Mouse (Mus musculus): ENCODE measurements around the gene Znhit2. TPM values are rescaled to one million over a fixed set of nuclear protein-coding genes. Genes with fewer than 3 reads are reported as not detected.

Znhit2 gene
- 10 to 100 TPM; 39.4 to 41.7 TPM for total RNA-seq (2021)
- long read RNA-seq, experiment 1, transcript Znhit2-201 (1 exons, 1,281 nt) = major isoform, 56 of 56 reads
- long read RNA-seq, experiment 1, partial matches to known transcripts = 0 of 56 reads
- long read RNA-seq, experiment 1, other reads (novel, unspliced or antisense) = 0 of 56 reads
- long read RNA-seq, experiment 2, transcript Znhit2-201 (1 exons, 1,281 nt) = major isoform, 48 of 48 reads
- long read RNA-seq, experiment 2, partial matches to known transcripts = 0 of 48 reads
- long read RNA-seq, experiment 2, other reads (novel, unspliced or antisense) = 0 of 48 reads

DNA sequence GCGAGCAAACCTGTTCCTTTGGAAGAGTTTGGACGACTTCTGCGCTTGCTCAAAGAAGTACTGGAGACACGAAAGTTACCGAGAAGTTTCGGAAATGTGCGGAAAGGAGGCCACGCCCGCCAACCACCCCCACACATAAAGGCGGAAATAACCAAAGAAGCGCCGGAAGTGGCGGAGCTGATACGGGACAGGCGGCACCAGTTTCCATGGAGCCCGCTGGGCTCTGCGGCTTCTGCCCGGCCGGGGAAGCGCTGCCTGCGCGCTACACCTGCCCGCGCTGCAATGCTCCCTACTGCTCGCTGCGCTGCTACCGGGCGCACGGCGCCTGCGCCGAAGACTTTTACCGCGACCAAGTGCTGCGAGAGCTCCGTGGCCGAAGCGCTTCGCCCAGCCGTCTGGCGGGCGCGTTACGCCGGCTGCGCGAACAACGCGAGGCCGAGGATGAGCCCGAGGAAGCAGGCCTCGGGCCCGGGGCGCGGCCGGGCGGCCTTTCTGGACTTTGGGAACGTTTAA lies at the start of gene Znhit2:
Gene Znhit2 (plus strand): TSS at position 172 of the 513 bp plus-strand sequence.
- peak; percentile 95 to 96 for DNase-seq (ENCODE audit: low spot score in 2 of 2)
- intact Hi-C loops (cut with DNase I) = no loop called here

DNA sequence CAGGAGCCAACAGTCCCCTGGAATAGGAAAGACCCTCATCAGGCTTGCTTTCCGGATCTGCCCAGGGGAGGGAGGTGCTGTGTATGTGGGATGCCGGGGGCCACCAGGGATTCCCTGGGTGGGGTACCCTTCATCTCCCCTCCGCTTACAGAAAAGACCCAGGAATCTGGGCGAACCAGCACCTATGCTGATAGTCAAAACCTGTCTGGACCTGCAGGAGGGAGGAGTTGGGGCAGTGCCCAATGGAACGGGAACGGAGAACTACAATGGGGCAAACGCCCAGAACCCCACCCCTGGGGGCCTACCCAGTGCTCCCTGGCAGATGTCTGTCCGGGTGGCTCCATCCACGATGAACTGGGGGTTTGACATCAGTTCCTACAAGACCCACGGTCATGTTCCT lies 47.3 kb upstream of the Znhit2 start:
- DNase-seq (ENCODE audit: low spot score in 2 of 2) = no peak
- intact Hi-C loops (cut with DNase I) = no loop called here

DNA sequence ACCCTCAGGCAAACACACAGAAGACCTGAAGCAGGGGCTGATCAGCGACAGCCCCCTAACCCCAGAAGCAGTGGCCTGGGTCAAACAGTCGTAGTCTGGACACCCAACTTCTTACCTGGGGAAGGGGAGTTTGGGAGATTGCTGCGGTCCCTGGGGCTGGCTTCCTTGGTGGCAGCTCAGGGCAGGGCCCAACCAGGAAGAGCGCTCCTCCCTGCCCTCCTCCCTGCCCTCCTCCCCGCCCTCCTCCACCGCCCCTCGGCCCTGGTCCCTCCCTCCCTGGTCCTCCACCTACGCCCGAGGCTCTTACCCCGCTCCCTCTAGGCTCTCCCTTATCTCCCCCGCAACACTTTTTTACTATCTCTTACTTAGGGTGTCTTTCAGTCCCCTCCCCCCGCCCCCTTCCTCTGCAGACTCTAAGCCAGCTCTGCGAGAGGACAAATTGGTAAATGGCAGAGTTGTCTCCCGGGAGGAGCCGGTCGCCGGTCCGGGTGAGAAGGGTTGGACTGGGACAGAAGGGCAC lies 45.9 kb upstream of the Znhit2 start:
- intact Hi-C loops (cut with DNase I) = loop anchor here (5.0 kb wide), 1 partner anchor 93 kb away; the partner anchor contains the start of gene Cdc42ep2
- no peak for DNase-seq (ENCODE audit: low spot score in 2 of 2)

DNA sequence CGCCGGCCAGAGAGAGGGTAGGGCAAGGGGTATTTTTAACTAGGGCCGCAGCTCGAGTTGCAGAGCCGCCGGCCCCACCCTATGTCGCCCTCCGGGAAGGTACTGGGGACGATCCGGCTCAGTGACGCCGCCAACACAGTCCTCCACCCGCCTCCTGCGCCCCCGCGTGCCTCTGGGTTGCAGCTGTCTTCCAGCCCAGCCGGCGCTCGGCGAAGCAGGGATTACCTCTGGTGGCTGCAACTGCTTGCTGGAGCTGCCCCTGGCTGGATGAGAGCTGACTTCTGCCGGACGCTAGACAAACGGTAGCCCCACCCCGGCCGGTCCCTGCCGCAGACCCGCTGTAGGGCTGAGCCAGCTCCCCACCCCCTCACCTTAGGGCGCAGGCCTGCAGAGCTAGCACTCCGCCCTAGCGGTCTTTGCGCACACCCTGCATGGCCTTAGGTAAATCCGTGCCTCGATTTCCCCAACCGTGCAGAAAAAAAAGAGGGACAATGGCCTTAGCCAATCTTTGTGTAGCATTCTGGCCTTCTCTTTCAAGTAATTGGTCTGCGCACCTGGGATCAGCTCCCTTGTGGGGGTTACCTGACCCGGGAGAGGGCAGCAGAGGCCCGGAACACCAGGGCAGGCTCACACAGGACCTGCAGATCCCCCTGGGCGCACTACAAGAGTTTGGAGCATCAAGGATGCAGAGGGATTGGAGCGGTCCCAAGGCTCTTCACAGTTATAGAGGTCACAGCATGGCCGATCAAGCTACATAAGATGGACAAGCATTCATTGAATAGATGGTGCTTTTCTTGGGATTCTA lies 45.3 kb upstream of the Znhit2 start, which contains the start of gene Capn1:
Gene Capn1 (minus strand): TSS at position 387 of the 805 bp plus-strand sequence.
- peak; percentile 52 to 68 for DNase-seq (ENCODE audit: low spot score in 2 of 2)
- intact Hi-C loops (cut with DNase I) = loop anchor here (5.0 kb wide), 1 partner anchor 93 kb away; the partner anchor contains the start of gene Cdc42ep2

DNA sequence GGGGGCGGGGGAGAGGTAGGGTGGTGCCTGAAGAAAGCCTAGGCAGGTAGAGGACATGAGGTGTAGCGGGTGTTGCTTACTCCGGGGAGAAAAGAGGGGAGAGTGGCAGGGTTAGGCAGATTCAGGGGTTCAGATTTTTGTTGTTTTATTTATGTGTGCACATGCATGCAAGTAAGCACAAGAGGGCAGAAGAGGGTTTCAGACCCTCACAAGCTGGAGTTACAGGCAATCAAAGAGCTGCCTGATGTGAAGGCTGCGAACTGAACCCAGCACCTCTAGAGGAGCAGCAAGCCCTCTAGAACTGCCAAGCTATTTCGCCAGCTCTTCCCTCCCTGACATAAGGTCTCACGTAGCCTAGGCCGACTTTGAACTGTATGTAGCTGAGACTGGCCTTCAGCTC lies 44.5 kb upstream of the Znhit2 start:
- intact Hi-C loops (cut with DNase I) = loop anchor here (5.0 kb wide), 1 partner anchor 94 kb away; the partner anchor contains the start of gene Cdc42ep2
- DNase-seq (ENCODE audit: low spot score in 2 of 2) = no peak

DNA sequence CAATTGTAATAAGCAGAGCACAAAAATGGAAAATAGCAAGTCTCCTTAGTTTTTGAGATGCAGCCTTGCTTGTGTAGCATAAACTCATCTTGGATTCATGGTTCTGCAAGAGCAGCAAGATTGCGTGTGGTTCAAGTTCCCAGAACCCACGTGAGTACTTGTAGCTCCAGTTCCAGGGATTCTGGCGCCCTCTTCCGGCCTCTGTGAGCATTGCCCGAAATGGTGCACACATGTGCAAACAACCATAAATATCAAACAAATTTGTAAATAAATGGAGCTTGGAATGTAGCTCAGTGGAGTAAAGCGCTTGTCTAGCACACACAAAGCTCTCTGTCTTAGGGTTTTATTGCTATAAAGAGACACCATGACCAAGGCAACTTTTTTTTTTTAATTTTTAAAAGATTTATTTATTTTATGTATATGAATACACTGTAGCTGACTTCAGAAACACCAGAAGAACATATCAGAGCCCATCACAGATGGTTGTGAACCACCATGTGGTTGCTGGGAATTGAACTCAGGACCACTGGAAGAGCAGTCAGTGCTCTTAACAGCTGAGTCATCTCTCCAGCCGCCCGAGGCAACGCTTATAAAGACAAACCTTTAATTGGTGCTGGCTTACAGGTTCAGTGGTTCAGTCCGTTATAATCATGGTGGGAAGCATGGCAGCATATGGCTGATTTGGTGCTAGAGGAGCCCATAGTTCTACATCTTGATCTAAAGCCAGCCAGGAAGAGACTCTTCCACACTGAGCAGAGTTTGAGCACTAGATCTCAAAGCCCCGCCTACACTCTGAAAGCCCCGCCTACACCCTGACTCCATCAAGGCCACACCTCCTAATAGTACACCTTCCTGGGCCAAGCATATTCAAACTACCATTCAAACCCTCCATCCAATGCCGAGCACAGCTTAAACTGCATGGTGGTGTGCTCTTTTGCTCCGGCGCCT lies 42.6 kb upstream of the Znhit2 start:
- peak; percentile 88 to 91 for DNase-seq (ENCODE audit: low spot score in 2 of 2)
- intact Hi-C loops (cut with DNase I) = loop anchor here (2.0 to 5.0 kb wide), 2 partner anchors 54 to 96 kb away; partner anchors contain the start of genes Cdc42ep2 and Pola2

DNA sequence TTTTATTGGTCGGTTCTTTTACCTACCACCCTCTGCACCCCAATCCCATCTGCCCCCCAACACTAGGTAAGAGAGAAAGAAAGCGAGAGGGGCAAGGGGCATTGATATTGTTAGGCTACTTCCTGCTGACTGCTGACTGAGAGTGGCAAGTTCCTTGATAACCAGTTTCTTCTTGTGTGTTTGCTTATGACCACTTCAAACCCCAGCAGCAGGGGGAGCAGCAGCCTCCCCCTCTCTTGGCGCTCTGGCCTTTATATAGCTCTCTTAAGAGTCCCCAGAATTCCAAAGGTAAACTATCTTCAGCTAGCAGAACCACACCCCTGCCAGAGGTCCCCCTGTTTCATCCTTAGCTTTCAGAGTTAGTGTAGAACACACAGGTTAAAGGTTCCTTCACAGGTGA lies 40.7 kb upstream of the Znhit2 start:
- intact Hi-C loops (cut with DNase I) = no loop called here
- no peak for DNase-seq (ENCODE audit: low spot score in 2 of 2)

DNA sequence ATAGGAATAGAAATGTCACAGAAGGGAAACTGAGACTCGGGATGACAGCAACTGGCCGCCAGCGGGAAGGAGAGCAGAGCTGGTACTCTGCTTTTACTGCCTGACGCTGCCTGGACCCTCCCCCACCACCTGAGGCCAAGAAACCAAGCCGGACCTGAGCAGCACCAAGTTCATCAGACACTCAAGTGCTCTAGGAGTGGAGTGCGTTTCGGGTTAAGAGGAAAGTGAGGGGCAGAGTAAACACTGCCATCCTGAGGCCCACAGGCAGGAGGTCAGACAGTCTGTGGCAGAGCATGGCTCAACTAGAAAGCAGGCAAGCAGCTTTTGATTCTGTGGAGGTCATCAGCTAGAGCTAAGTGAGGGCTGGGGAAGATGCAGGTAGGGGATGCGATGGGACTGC lies 37.9 kb upstream of the Znhit2 start:
- intact Hi-C loops (cut with DNase I) = no loop called here

DNA sequence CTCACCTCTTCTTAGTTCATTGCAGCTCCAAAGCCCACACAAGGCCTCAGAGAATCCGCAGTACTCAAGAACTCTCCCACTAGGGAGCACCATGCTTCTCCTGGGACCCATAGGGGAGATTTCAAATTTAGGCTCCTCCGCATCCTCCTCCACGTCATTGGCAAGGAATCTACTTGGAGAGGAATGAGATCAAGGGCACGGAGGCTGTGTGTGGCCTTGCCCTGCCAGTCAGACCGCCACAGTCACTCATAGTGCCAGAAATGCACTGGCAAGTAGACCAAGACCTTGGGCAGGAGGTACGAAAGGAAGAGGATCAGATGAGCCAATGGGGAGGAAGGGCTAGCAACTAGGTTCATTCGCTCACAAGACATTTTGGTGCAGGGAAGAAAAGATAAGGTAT lies 37.1 kb upstream of the Znhit2 start:
- intact Hi-C loops (cut with DNase I) = no loop called here
- DNase-seq (ENCODE audit: low spot score in 2 of 2) = no peak

More for the DNA sequence above, 37.9 kb upstream of the Znhit2 start:
- DNase-seq (ENCODE audit: low spot score in 2 of 2) = no peak

DNA sequence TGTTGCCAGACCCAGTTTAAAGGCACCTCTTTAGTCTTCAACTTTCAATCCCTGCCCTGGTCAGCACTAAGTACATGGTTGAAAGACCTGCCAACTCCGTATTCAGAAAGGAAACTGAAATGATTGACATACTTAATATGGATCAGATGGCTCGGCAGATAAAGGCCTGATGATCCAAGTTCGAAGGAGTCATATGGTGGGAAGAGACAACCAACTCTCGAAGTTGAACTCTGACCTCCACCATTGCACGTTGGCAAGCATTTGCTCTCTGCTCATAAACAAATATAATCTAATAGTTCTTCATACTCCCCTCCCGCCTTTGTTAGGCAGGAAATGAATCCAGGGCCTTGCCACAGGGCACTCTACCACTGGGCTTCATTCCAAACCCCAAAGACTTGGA lies 32.0 kb upstream of the Znhit2 start:
- intact Hi-C loops (cut with DNase I) = no loop called here
- no peak for DNase-seq (ENCODE audit: low spot score in 2 of 2)

DNA sequence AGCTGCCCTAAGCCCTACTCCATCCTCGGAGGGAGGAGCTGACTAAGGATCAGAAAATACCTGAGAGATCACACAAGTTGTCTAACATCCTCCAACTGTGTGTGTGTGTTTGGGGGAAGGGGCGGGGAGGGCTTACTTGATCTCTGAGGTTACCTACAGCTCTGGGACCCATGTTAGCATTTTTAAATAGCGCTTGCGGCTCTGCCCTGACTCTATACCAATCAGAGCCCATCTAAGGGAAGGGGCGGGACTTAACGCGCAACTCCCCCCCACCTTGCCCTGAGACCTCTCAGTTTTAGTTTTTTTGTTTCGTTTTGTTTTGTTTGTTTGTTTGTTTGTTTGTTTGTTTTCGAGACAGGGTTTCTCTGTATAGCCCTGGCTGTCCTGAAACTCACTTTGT lies 31.6 kb upstream of the Znhit2 start:
- intact Hi-C loops (cut with DNase I) = no loop called here
- no peak for DNase-seq (ENCODE audit: low spot score in 2 of 2)

DNA sequence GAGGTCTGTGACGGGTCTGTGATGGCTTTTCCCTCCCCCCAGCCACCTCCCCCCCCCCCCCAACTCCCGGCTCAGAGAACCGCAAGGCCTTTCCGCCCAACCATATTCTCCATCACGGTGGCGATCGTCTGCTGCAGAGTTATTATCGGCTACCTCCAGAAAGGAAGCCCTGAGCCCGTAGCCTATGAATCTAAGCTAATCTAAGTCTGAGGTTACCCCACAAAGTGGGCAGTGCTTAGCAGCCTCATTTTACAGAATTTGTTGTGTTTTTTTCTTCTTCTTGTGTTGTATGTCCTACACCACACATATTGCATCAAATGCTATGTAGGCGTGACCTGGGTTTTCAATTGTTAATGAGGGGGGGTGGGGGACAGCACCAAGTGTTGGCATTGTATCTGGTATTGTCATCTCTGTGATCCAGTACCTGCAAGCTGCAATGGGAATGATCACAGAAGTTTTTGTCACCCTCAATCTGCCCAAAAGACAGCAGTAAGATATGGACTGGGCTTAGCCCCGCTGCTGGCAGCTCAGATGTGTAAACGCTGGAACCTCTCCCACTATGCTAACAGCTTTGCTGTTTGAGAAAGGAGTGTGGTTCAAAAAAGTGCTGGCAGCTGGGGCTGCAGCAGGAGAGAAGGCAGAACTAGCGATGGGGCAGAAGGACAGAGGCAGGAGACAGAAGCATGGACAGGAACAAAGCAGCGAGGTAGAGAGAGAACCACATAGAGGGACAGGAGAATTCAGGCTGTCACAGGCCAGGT lies 30.3 kb upstream of the Znhit2 start:
- intact Hi-C loops (cut with DNase I) = no loop called here
- no peak for DNase-seq (ENCODE audit: low spot score in 2 of 2)

DNA sequence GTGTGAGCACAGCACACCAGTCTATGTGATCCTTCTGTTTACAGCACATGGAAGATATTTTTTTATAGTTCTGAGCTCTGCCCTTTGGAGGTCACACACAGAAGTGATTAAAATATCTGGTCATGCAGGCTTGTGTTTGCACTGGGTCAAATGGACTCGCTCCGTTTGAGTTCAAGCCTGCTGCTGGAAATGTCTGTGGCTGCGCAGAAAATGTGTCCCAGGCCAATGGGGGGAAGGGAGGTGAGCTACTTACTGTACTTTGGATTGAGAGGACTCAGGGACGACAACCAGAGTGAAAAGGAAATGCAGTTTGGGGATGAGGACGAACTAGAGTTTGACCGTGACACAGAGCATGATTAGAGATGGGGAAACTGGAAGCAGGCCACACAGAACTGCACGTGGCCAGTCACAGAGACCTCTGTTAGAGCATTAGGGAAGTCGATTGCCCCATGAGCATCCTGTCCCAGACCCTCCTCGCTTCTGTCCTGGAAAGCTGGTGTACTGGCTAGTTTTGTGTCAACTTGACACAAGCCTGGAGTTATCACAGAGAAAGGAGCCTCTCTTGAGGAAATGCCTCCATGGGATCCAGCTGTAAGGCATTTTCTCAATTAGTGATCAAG lies 24.9 kb upstream of the Znhit2 start:
- intact Hi-C loops (cut with DNase I) = no loop called here
- no peak for DNase-seq (ENCODE audit: low spot score in 2 of 2)

DNA sequence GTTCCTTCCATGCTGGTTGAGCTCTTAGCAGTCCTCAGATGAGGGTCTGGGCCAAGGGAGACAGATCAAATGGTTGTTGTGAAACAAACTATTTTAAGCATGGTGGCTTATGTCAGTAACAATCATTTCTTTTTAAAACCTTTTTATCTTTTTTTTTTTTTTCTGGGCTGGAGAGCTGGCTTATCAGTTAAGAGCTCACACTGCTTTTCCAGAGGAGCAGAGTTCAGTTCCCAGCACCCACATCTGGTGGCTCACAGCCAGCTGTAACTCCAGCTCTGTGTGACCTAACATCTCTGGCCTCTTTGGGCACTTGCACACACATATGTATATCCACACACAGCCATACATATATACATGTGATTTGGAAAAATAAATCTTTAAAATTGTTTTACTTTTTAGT lies 23.3 kb upstream of the Znhit2 start:
- intact Hi-C loops (cut with DNase I) = no loop called here

DNA sequence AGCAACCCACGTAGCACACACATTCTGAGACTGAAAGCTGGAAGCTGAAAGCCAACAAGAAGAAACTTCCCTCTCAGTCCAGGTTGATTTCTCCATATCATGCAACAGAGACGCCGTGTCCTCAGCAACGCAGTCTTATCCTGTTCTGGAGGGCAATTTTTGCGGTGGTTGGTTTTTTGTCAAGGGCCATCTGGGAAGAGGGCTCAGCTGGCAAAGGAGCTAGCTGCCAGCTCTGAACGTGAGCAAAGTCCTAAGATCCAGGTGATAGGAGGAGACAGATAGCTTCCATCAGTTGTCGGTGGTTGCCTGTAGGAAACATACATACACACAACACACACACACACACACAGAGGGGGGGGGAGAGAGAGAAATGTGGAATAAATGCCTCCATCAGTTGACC lies 22.7 kb upstream of the Znhit2 start:
- no peak for DNase-seq (ENCODE audit: low spot score in 2 of 2)
- intact Hi-C loops (cut with DNase I) = no loop called here

More for the DNA sequence above, 23.3 kb upstream of the Znhit2 start:
- no peak for DNase-seq (ENCODE audit: low spot score in 2 of 2)

DNA sequence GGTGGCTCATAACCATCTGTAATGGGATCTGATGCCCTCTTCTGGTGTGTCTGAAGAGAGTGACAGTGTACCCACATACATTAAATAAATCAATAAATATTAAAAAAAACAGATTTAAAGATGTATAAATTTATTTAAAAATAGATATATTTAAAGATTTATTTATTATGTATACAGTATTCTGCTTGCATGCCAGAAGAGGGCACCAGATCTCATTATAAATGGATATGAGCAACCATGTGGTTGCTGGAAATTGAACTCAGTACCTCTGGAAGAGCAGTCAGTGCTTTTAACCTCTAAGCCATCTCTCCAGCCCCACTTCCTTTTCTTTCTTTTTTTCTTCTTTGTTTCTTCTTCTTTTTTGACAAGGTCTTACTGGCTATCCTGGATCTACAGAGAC lies 21.0 kb upstream of the Znhit2 start:
- intact Hi-C loops (cut with DNase I) = no loop called here
- no peak for DNase-seq (ENCODE audit: low spot score in 2 of 2)

DNA sequence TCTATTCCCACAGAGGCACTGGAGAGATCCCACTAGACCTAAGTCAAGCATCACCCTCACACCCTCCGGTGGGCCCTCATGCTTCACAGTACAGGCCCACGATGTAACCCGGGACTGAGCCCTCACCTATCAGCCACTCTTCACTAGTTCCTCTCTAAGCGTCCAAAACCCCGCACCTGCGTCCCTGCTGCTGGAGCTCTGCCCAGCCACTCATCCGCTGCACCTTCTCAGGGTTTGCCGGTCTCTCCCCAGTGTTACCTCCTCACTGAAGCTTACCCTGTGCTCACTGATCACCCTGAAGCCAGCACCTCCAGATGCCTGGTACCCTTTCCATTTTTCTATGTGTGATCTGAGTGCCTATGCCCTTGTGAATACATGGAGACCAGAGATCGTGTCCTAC lies 18.7 kb upstream of the Znhit2 start:
- no peak for DNase-seq (ENCODE audit: low spot score in 2 of 2)
- intact Hi-C loops (cut with DNase I) = no loop called here

DNA sequence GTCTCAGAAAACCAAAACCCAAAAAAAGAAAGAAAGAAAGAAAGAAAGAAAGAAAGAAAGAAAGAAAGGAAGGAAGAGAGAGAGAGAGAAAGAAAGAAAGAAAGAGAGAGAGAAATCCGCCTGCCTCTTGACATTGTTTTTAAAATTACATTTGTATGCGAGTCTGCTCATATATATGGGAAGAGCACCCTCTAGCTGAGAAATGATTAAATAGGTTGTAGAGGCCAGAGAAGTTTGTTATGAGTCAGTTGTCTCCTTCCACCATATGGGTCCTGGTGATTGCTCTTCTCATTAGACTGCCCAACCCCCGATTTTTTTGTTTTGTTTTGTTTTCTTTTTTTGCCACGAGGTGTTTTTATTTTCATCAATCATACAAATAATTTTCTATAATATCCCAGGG lies 16.9 kb upstream of the Znhit2 start:
- intact Hi-C loops (cut with DNase I) = loop anchor here (2.0 kb wide), 1 partner anchor 79 kb away; the partner anchor contains the start of gene Pola2

More for the DNA sequence above, 16.9 kb upstream of the Znhit2 start:
- DNase-seq (ENCODE audit: low spot score in 2 of 2) = peak in 1 of 2 experiments; percentile 19
